Mouse (Mus musculus): ENCODE measurements around the gene Slc46a1.

Slc46a1 gene

GRCm38 (mm10) chr11:78505430-78505829 lies 39.9 kb downstream of the Slc46a1 start:
- no peak for DNase-seq

GRCm38 (mm10) chr11:78509148-78509547 lies 43.7 kb downstream of the Slc46a1 start:
- no peak for DNase-seq

GRCm38 (mm10) chr11:78512025-78512957 lies 46.8 kb downstream of the Slc46a1 start, which contains the start of the genes Tmem199 and Poldip2:
Gene Tmem199, minus strand, starts transcription at chr11:78512172.
Gene Poldip2, plus strand, starts transcription at chr11:78512193.
- DNase-seq = peak; percentile 86

GRCm38 (mm10) chr11:78513106-78513790 lies 47.8 kb downstream of the Slc46a1 start:
- no peak for DNase-seq

- no peak for DNase-seq
These were observed 50.2 kb downstream of the Slc46a1 start for GRCm38 (mm10) chr11:78515549-78516325.

GRCm38 (mm10) chr11:78518931-78519330 lies 53.4 kb downstream of the Slc46a1 start:
- DNase-seq = no peak
